Comparison of ENCODE assay signal across 12 mouse cellular contexts in genomic region chr9:75001006-75001405, GRCm38 (mm10). TPM values are rescaled to one million over a fixed set of nuclear protein-coding genes. Genes with fewer than 3 reads are reported as not detected.
DNase-seq lines count a peak whose midpoint lies in the region; ATAC-seq and TF ChIP-seq lines count a peak whose summit lies in the region.
"Had no signal": no experiment of that assay in that cellular context is flagged by ENCODE, and none has a peak within 500 bp of the region (broad histone marks: within the 10 kb centered on the region; RNA-seq: fewer than 3 reads in every experiment).

No protein-coding gene starts in this region.

- no peak overlapping the region for H3K4me2 ChIP-seq in intestine, embryonic 16.5 days (ENCODE audit: low read depth, low read length)
- H3K4me2 ChIP-seq in intestine, postnatal 0 days (replicated peaks; ENCODE audit: low read depth): no peak overlapping the region
- H3K4me2 ChIP-seq: limb, embryonic 13.5 days; midbrain, embryonic 12.5 days had no signal

- intact Hi-C loops in gastrocnemius, postnatal 14 days (cut with DNase I; ENCODE audit: low total_unique reads): loop anchor here (10.0 kb wide), 1 partner anchor 46 kb away; the partner anchor contains the start of gene Fam214a

- ATAC-seq in intestine, embryonic 16.5 days: no peak
- no peak for ATAC-seq in intestine, postnatal 0 days
- no peak for ATAC-seq in granulocyte monocyte progenitor cell, adult 5-6 weeks (replicated peaks; ENCODE audit: poor library complexity, severe bottlenecking)
- ATAC-seq: inflammation-experienced regulatory T-cells, adult 6 months had no signal

- DNase-seq in gastrocnemius, postnatal 14 days: peak; percentile 28
- DNase-seq in gastrocnemius, postnatal 4 days (ENCODE audit: low spot score in 2 of 2): no peak
- peak; percentile 37 for DNase-seq in adrenal gland, postnatal 25 days
- DNase-seq in lung, postnatal 36 days: peak; percentile 19
- DNase-seq in spleen, postnatal 10 days (ENCODE audit: low spot score in 2 of 2): no peak
- DNase-seq: thymus, postnatal 36 days had no signal

- no peak overlapping the region for H3K9ac ChIP-seq in intestine, embryonic 16.5 days (ENCODE audit: low read depth, low read length)
- no peak overlapping the region for H3K9ac ChIP-seq in intestine, postnatal 0 days (ENCODE audit: low read depth, low read length)
- H3K9ac ChIP-seq: limb, embryonic 13.5 days; midbrain, embryonic 12.5 days had no signal

- no peak overlapping the region for H3K4me3 ChIP-seq in intestine, embryonic 16.5 days (ENCODE audit: low read length)
- no peak overlapping the region for H3K4me3 ChIP-seq in intestine, postnatal 0 days (ENCODE audit: low read depth, low read length)
- H3K4me3 ChIP-seq: limb, embryonic 13.5 days; midbrain, embryonic 12.5 days had no signal

- peak overlapping the region; percentile 43 for H3K27ac ChIP-seq in intestine, embryonic 16.5 days (ENCODE audit: low read length)
- no peak overlapping the region for H3K27ac ChIP-seq in intestine, postnatal 0 days (ENCODE audit: low read depth, low read length)
- H3K27ac ChIP-seq: limb, embryonic 13.5 days; midbrain, embryonic 12.5 days had no signal

- WGBS in intestine, embryonic 16.5 days: 68% methylated on average over 6 of the region's 6 CpGs
- 71% methylated on average over 6 of the region's 6 CpGs for WGBS in intestine, postnatal 0 days

- H3K4me1 ChIP-seq in intestine, embryonic 16.5 days (ENCODE audit: control insufficient read depth, insufficient read depth, low read length): 0 out of 2 replicates have a peak, but pooled peaks cover 8% of the 10 kb centered on the region
- H3K4me1 ChIP-seq in intestine, postnatal 0 days (replicated peaks; ENCODE audit: control insufficient read depth, insufficient read depth, low read length): no peaks in the 10 kb centered on the region
- H3K4me1 ChIP-seq: limb, embryonic 13.5 days; midbrain, embryonic 12.5 days had no signal

- no peak for TF ChIP-seq CTCF in intestine, postnatal 0 days (IDR thresholded peaks at IDR 0.05; ENCODE audit: low read depth)

- no peaks in the 10 kb centered on the region for H3K9me3 ChIP-seq in intestine, embryonic 16.5 days (ENCODE audit: control insufficient read depth, low read length)
- H3K9me3 ChIP-seq in intestine, postnatal 0 days (ENCODE audit: control insufficient read depth): no peaks in the 10 kb centered on the region
- H3K9me3 ChIP-seq: limb, embryonic 13.5 days; midbrain, embryonic 12.5 days had no signal

- H3K36me3 ChIP-seq in intestine, embryonic 16.5 days (ENCODE audit: control insufficient read depth, insufficient read depth, low read length): no peaks in the 10 kb centered on the region; the same call in 1 of the 2 replicates
- 0 out of 2 replicates have a peak, but pooled peaks cover 4% of the 10 kb centered on the region for H3K36me3 ChIP-seq in intestine, postnatal 0 days (ENCODE audit: control insufficient read depth, insufficient read depth)

- H3K27me3 ChIP-seq in intestine, embryonic 16.5 days (replicated peaks; ENCODE audit: control insufficient read depth, insufficient read depth, low read length): no peaks in the 10 kb centered on the region
- no peaks in the 10 kb centered on the region for H3K27me3 ChIP-seq in intestine, postnatal 0 days (replicated peaks; ENCODE audit: control insufficient read depth, insufficient read depth, low read length)
- H3K27me3 ChIP-seq: limb, embryonic 13.5 days; midbrain, embryonic 12.5 days had no signal

RNA-seq across cellular contexts. Expression of gene Arpp19, which starts 36.4 kb away (rescaled TPM):
- 100 to 1,000 TPM; 117 to 122 TPM for total RNA-seq in gastrocnemius, postnatal 14 days (2021)
- 100 to 1,000 TPM; 147 to 167 TPM for total RNA-seq in gastrocnemius, postnatal 4 days (2021)
- 264 and 267 TPM in 2 replicates for polyA plus RNA-seq in intestine, embryonic 16.5 days (2015; fragmentation: Nextera tagmentation; extraction: Ambion mirVana)
- 383 and 410 TPM in 2 replicates for polyA plus RNA-seq in intestine, postnatal 0 days (2015; fragmentation: Nextera tagmentation; extraction: Ambion mirVana)
- 303 and 351 TPM in 2 replicates for total RNA-seq in adrenal gland, postnatal 25 days (2021)
- total RNA-seq in granulocyte monocyte progenitor cell, adult 5-6 weeks (2014; fragmentation: Nextera tagmentation): 173 and 243 TPM in 2 replicates
- total RNA-seq in granulocyte monocyte progenitor cell, adult 5-6 weeks (2017): 122 and 177 TPM in 2 replicates

RNA-seq across cellular contexts. Expression of gene Fam214a, which starts 48.3 kb away (rescaled TPM):
- 10 to 100 TPM; 21.3 to 31.1 TPM for total RNA-seq in gastrocnemius, postnatal 14 days (2021)
- total RNA-seq in gastrocnemius, postnatal 4 days (2021): 10 to 100 TPM; 23.7 to 36.8 TPM
- polyA plus RNA-seq in intestine, embryonic 16.5 days (2015; fragmentation: Nextera tagmentation; extraction: Ambion mirVana): 7.6 and 8.6 TPM in 2 replicates
- polyA plus RNA-seq in intestine, postnatal 0 days (2015; fragmentation: Nextera tagmentation; extraction: Ambion mirVana): 5.1 and 5.7 TPM in 2 replicates
- total RNA-seq in adrenal gland, postnatal 25 days (2021): 110 and 125 TPM in 2 replicates
- total RNA-seq in granulocyte monocyte progenitor cell, adult 5-6 weeks (2014; fragmentation: Nextera tagmentation): 8.8 and 9.2 TPM in 2 replicates
- 9.4 and 13.5 TPM in 2 replicates for total RNA-seq in granulocyte monocyte progenitor cell, adult 5-6 weeks (2017)

Comparison
In these comparisons a context has a peak if more than half of its experiments do, and no peak if none do; other contexts are left out.
1. DNase-seq: peak in gastrocnemius, postnatal 14 days (single experiment), adrenal gland, postnatal 25 days (single experiment) and lung, postnatal 36 days (single experiment); none in gastrocnemius, postnatal 4 days (0 of 2) and spleen, postnatal 10 days (0 of 2).